Mouse (Mus musculus) c-Kit-positive CD71-negative TER-119-negative erythroid progenitor cells, embryonic 14.5 days (primary cell): ENCODE measurements at regions not wholly inside any gene's neighbourhood (a gene's known extent, or its start where the extent isn't known, plus 50 kb on each side); places are given as distances from the start of the nearest gene placed in this dataset.
A peak's percentile ranks its signal among the peaks of the same experiment; 100 is the strongest.

Source experiments
- DNase-seq: peaks from one replicate; pipeline ENCODE4 v3.0.0-alpha.2; 2013; ENCODE audit warnings: low read depth

- no peak for DNase-seq
Observed at GRCm38 (mm10) chr14:120831397-120831796, 79.6 kb upstream of the Ipo5 start.

DNA sequence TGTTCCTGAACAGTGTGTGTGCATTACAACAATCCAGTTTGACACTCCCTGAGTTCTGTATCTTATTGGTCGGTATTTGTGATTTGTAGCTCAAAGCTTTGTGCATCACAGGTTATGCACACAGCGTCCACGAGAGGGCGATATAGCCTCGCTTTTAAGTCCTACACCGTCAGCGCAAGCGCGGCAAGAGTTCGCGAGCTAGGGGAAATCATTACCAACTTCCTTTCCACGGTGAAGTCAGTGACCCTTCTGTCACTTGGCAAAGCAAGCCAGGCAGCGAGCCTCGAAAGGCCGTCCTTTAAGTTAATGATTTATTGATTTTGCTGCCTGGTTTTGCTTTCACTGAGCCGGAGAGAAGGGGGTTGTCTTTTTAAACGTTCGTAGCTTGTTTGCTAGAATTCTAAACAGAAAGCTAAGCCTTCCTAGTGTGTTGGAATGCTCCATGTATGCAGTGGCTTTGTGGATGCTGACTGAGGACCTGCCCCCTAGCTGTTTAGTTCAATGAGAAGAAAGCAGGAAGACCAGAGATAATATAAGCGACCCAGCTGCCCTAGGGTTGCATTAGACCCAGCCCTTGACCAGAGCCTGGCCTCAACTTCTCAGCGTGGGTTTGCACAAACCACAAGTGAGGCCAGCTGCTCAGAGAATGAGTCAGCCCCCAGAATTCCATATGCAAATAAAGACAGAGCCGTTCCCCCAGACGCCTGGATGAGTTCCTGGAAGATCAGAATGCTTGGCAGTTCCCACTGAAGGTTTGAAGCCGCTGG is 79.0 kb upstream of the Ipo5 start:
- DNase-seq = peak; percentile 86

DNA sequence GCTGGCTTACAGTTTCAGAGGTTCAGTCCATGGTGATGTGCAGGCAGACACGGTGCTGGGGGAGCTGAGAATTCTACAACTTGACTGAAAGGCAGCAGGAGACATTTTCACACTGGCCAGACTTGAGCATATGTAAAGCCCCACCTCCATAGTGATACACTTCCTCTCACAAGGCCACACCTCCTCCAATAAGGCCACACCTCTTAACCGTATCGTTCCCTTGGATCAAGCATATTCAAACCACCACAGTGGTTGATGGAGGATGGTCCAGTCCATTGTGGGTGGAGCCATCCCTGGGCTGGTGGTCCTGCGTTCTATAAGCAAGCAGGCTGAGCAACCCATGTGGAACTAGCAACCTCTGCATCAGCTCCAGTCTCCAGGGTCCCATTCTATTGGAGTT is 76.2 kb upstream of the Ipo5 start:
- DNase-seq = no peak

DNA sequence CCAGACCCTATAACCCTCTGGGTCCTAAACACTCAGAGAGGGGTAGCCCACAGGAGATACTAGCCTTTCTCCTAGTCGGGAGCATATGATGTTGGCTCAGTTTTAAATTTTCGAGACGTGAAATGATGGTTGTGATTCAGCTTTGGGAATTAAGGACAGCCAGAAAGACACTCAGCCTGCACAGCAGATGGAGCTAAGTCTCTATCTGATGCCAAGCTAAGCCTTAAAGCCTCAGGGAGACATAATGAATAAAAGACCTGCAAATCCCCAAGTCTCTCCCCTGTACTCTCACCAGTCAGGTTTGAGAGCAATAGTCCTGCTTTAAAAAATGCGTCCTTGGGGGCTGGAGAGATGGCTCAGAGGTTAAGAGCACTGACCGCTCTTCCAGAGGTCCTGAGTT is 75.3 kb upstream of the Ipo5 start:
- no peak for DNase-seq

GRCm38 (mm10) chr14:120836535-120837316 is 74.3 kb upstream of the Ipo5 start:
- no peak for DNase-seq

- DNase-seq = no peak
Observed at GRCm38 (mm10) chr14:120840900-120841299, 70.1 kb upstream of the Ipo5 start.

GRCm38 (mm10) chr14:120841311-120841710 is 69.7 kb upstream of the Ipo5 start:
- DNase-seq = no peak

- no peak for DNase-seq
Observed at GRCm38 (mm10) chr14:120845172-120845571, 65.9 kb upstream of the Ipo5 start.

DNA sequence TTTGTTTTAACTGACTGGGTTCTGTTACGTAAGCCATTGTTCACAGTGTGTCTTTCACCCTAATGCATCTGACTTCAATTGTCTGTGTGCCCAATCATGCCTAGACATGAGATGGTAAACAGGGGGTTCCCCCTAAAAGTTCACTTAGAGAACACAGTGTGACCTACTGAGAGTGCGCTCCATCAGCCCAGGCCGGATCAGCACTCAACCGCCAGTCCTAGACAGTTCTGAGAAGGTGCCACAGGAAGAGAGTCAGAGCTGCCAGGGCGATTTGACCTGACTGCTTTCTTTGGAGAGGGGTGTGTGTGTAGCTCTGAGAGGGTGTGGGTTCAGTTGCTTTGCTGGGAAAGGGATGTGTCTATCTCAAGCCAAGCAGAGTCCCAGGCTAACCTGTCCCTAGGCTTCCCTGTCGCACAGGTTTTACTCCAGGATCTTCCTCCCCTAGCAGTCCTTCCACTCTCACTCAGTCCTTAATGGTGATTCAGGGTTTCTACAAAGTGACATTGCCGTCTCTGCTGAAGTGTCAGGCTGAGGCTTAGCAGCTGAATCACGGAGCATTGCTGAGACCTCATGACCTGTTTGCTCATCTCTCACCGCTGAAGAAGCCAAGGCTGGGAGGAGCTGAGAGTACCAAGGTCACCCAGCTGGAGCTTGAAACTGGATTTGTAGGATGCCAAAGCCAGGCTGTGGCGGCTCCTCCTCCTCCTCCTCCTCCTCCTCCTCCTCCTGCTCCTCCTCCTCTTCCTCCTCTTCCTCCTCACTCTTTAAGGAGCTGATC is 64.8 kb upstream of the Ipo5 start:
- no peak for DNase-seq

GRCm38 (mm10) chr14:120847006-120847405 is 64.0 kb upstream of the Ipo5 start:
- DNase-seq = no peak

DNA sequence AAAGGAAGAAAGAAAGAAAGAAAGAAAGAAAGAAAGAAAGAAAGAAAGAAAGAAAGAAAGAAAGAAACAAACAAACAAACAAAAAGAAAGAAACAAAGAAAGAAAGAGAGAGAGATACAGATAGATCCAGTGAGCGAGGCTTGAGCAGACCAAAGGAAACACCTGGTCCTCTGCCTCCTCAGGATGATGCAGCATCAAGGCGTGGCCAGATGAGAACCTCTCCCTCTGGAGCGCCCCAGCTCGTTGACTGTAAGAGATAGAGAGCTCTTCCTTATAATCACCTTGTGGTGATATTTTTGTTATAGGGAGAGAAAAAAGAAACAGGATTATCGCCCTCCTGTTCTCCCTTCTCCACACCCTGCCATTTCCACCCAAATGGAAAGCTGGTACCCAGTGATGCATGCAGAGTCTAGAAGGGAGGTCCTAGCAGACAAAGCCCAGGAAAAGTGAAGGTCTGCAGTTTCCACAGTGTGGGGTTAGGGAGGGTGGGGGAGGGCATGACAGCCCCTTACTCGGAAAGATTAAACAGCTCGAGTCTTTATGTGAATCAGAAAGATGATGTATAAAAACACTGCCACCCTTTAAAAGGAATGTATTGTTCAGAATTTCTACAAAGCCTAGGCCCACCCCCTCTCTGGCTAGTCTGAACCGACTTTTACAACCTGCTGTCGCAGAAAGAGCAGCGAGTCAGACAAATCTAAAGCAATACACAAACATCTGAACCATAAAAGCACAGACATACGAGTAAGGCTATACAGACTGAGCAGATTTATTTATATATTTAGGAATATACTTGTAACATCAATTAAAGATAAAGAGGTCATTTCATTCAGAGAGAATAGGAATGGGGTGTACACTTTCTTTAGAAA is 62.7 kb upstream of the Ipo5 start:
- DNase-seq = no peak

- no peak for DNase-seq
Observed at GRCm38 (mm10) chr14:120849159-120849558, 61.9 kb upstream of the Ipo5 start.

DNA sequence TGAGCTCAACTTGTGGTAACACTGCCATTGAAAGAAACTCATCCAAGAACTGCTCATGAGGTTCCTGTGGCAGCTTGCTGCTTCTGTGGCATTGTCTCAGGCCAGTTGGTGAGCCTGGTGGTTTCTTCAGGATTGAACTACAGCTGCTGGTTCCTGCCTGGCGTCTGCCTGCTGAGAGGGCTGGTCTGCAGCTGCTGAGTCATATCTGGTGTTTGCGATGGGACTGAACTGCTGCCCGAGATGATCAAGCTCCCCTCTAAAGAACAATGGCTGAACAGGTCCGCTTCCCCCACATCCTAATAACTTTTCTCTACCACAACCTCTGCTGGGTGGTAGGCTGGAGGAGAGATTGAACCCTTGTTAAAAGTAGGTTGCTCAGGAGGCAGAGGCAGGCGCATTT is 57.4 kb upstream of the Ipo5 start:
- DNase-seq = no peak

DNA sequence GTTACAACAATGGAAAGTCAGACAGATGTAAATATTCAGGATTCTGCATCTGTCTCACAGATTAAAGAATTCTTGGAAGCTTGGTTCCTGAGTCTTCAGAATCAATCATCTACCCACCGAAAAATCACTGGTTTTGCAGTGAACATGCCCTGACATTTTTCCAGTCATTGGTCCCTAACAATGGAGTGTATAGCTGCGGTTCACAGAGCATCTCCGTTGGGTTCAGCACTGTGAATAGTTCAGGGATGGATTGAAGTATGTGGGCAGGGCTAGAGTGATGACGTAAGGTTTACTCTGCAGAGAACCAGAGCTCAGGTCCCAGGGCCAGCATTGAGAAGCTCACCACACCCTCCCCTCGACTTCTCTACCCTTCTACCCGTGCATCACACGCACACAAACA is 56.5 kb upstream of the Ipo5 start:
- DNase-seq = no peak

DNA sequence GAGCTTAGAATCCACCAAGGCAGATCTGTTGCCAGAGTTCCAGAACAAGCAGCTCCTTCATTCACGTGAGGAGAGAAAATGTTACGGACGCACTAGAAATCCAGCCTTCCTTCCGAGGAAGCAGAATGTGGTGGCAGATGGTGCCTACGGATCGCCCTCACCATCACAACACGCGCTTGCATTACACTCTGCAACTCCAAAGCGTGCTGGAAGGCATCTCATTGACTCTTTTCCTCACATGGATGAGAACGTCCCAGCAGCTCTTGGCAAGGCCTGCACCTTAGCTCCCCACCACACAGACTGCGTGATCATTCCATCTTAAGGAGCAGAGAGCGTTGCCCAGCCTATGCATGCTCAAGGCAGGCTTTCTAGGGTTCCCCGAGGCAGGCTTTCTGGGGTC is 55.8 kb upstream of the Ipo5 start:
- DNase-seq = no peak
